19 mouse cellular contexts compared by ENCODE assay signal in genomic region chr2:35230215-35230614, GRCm38 (mm10). TPM values are rescaled to one million over a fixed set of nuclear protein-coding genes. Genes with fewer than 3 reads are reported as not detected.
DNase-seq lines count a peak whose midpoint lies in the region; ATAC-seq and TF ChIP-seq lines count a peak whose summit lies in the region.
"Had no signal": no experiment of that assay in that cellular context is flagged by ENCODE, and none has a peak within 500 bp of the region (broad histone marks: within the 10 kb centered on the region; RNA-seq: fewer than 3 reads in every experiment).

No protein-coding gene starts in this region.

- peak overlapping the region; percentile 30; the same call in 1 of the 2 replicates for H3K27ac ChIP-seq in hindbrain, embryonic 10.5 days
- H3K27ac ChIP-seq in hindbrain, embryonic 13.5 days: no peak overlapping the region
- H3K27ac ChIP-seq in embryonic facial prominence, embryonic 12.5 days: peak overlapping the region; percentile 69
- no peak overlapping the region for H3K27ac ChIP-seq in limb, embryonic 14.5 days (replicated peaks; ENCODE audit: low read depth, low read length)
- H3K27ac ChIP-seq in intestine, embryonic 15.5 days: no peak overlapping the region
- no peak overlapping the region for H3K27ac ChIP-seq in hindbrain, embryonic 12.5 days
- H3K27ac ChIP-seq: hindbrain, embryonic 15.5 days had no signal

- no peak overlapping the region for H3K4me3 ChIP-seq in hindbrain, embryonic 10.5 days
- H3K4me3 ChIP-seq in hindbrain, embryonic 13.5 days: no peak overlapping the region
- no peak overlapping the region for H3K4me3 ChIP-seq in embryonic facial prominence, embryonic 12.5 days
- H3K4me3 ChIP-seq in limb, embryonic 14.5 days (replicated peaks; ENCODE audit: low read length): no peak overlapping the region
- H3K4me3 ChIP-seq in intestine, embryonic 15.5 days (replicated peaks): no peak overlapping the region
- no peak overlapping the region for H3K4me3 ChIP-seq in hindbrain, embryonic 12.5 days
- H3K4me3 ChIP-seq: hindbrain, embryonic 15.5 days had no signal

- no peak overlapping the region for H3K9ac ChIP-seq in hindbrain, embryonic 13.5 days
- no peak overlapping the region for H3K9ac ChIP-seq in embryonic facial prominence, embryonic 12.5 days
- H3K9ac ChIP-seq in limb, embryonic 14.5 days (ENCODE audit: low read depth, low read length, severe bottlenecking): no peak overlapping the region
- no peak overlapping the region for H3K9ac ChIP-seq in intestine, embryonic 15.5 days
- no peak overlapping the region for H3K9ac ChIP-seq in hindbrain, embryonic 12.5 days
- H3K9ac ChIP-seq: forebrain, postnatal 0 days; hindbrain, embryonic 15.5 days; liver, postnatal 0 days had no signal

- no peaks in the 10 kb centered on the region for H3K9me3 ChIP-seq in hindbrain, embryonic 10.5 days
- H3K9me3 ChIP-seq in hindbrain, embryonic 13.5 days: no peaks in the 10 kb centered on the region
- no peaks in the 10 kb centered on the region for H3K9me3 ChIP-seq in embryonic facial prominence, embryonic 12.5 days
- H3K9me3 ChIP-seq in limb, embryonic 14.5 days (ENCODE audit: control insufficient read depth, low read length): no peaks in the 10 kb centered on the region
- H3K9me3 ChIP-seq in intestine, embryonic 15.5 days: no peaks in the 10 kb centered on the region
- no peaks in the 10 kb centered on the region for H3K9me3 ChIP-seq in hindbrain, embryonic 12.5 days (replicated peaks)
- H3K9me3 ChIP-seq: G1E; hindbrain, embryonic 15.5 days had no signal

- no peak for DNase-seq in hindbrain, embryonic 10.5 days (ENCODE audit: low spot score)
- peak; percentile 97 for DNase-seq in 3T3-L1 (ENCODE audit: low read depth, low spot score)
- peak; percentile 52 for DNase-seq in limb, embryonic 14.5 days (ENCODE audit: low spot score)
- DNase-seq: cerebellum, postnatal 10 days; forebrain, postnatal 0 days; heart, adult 18-20 months; kidney, adult 11 months; kidney, postnatal 4 days; layer of hippocampus, postnatal 36 days; liver, postnatal 0 days; midbrain, embryonic 14.5 days; thymus, postnatal 4 days had no signal

- no peak for ATAC-seq in hindbrain, embryonic 13.5 days (ENCODE audit: low FRiP score)
- peak; percentile 45 for ATAC-seq in embryonic facial prominence, embryonic 12.5 days (ENCODE audit: insufficient number of reproducible peaks, insufficient read depth, low FRiP score, low TSS enrichment)
- ATAC-seq in limb, embryonic 14.5 days (ENCODE audit: low FRiP score, low read depth): no peak
- ATAC-seq in CD4-positive, CD25-positive, alpha-beta regulatory T cell, adult 4 months: no peak
- ATAC-seq in intestine, embryonic 15.5 days: no peak
- no peak for ATAC-seq in hindbrain, embryonic 12.5 days (ENCODE audit: low FRiP score)
- ATAC-seq: forebrain, postnatal 0 days; liver, postnatal 0 days had no signal

- peaks cover 37% of the 10 kb centered on the region for H3K4me1 ChIP-seq in hindbrain, embryonic 10.5 days (replicated peaks)
- H3K4me1 ChIP-seq in hindbrain, embryonic 13.5 days (replicated peaks): peaks cover 22% of the 10 kb centered on the region
- peaks cover 26% of the 10 kb centered on the region for H3K4me1 ChIP-seq in embryonic facial prominence, embryonic 12.5 days
- peaks cover 11% of the 10 kb centered on the region for H3K4me1 ChIP-seq in limb, embryonic 14.5 days (ENCODE audit: control insufficient read depth, insufficient read depth, low read length)
- no peaks in the 10 kb centered on the region for H3K4me1 ChIP-seq in intestine, embryonic 15.5 days (replicated peaks)
- peaks cover 8% of the 10 kb centered on the region for H3K4me1 ChIP-seq in hindbrain, embryonic 12.5 days

- TF ChIP-seq POLR2A in limb, embryonic 14.5 days (IDR thresholded peaks at IDR 0.05; ENCODE audit: borderline replicate concordance, extremely low read depth, insufficient read depth, insufficient read length): no peak

- no peaks in the 10 kb centered on the region for H3K36me3 ChIP-seq in hindbrain, embryonic 10.5 days
- no peaks in the 10 kb centered on the region for H3K36me3 ChIP-seq in hindbrain, embryonic 13.5 days
- no peaks in the 10 kb centered on the region for H3K36me3 ChIP-seq in embryonic facial prominence, embryonic 12.5 days
- H3K36me3 ChIP-seq in limb, embryonic 14.5 days (ENCODE audit: control insufficient read depth, insufficient read depth, low read length): no peaks in the 10 kb centered on the region
- no peaks in the 10 kb centered on the region for H3K36me3 ChIP-seq in intestine, embryonic 15.5 days
- no peaks in the 10 kb centered on the region for H3K36me3 ChIP-seq in hindbrain, embryonic 12.5 days
- H3K36me3 ChIP-seq: G1E; hindbrain, embryonic 15.5 days had no signal

- 38% methylated on average over 8 of the region's 8 CpGs for WGBS in hindbrain, embryonic 10.5 days
- 33% methylated on average over 8 of the region's 8 CpGs for WGBS in hindbrain, embryonic 13.5 days
- WGBS in embryonic facial prominence, embryonic 12.5 days: 16% methylated on average over 8 of the region's 8 CpGs
- WGBS in limb, embryonic 14.5 days: 8% methylated on average over 8 of the region's 8 CpGs
- 21% methylated on average over 8 of the region's 8 CpGs for WGBS in intestine, embryonic 15.5 days
- 37% methylated on average over 8 of the region's 8 CpGs for WGBS in hindbrain, embryonic 12.5 days

- no peak overlapping the region for H3K4me2 ChIP-seq in hindbrain, embryonic 13.5 days
- peak overlapping the region; percentile 35 for H3K4me2 ChIP-seq in embryonic facial prominence, embryonic 12.5 days (replicated peaks)
- H3K4me2 ChIP-seq in limb, embryonic 14.5 days (replicated peaks; ENCODE audit: low read depth, low read length, severe bottlenecking): peak overlapping the region; percentile 9; the same call in 1 of the 2 replicates
- H3K4me2 ChIP-seq in intestine, embryonic 15.5 days (replicated peaks): no peak overlapping the region
- no peak overlapping the region for H3K4me2 ChIP-seq in hindbrain, embryonic 12.5 days (replicated peaks)
- H3K4me2 ChIP-seq: hindbrain, embryonic 15.5 days had no signal

- no peaks in the 10 kb centered on the region for H3K27me3 ChIP-seq in hindbrain, embryonic 10.5 days (ENCODE audit: insufficient read depth, poor library complexity, severe bottlenecking)
- no peaks in the 10 kb centered on the region for H3K27me3 ChIP-seq in hindbrain, embryonic 13.5 days
- H3K27me3 ChIP-seq in embryonic facial prominence, embryonic 12.5 days: no peaks in the 10 kb centered on the region
- H3K27me3 ChIP-seq in limb, embryonic 14.5 days (ENCODE audit: control insufficient read depth, insufficient read depth, low read length): no peaks in the 10 kb centered on the region
- no peaks in the 10 kb centered on the region for H3K27me3 ChIP-seq in intestine, embryonic 15.5 days (replicated peaks)
- H3K27me3 ChIP-seq in hindbrain, embryonic 12.5 days: no peaks in the 10 kb centered on the region; the same call in 1 of the 2 replicates
- H3K27me3 ChIP-seq: hindbrain, embryonic 15.5 days had no signal

RNA-seq across cellular contexts. Expression of gene Gsn, which starts 26.0 kb away (rescaled TPM):
- polyA plus RNA-seq in hindbrain, embryonic 10.5 days (2016; fragmentation: Nextera tagmentation; extraction: Ambion mirVana): 20.4 and 33.7 TPM in 2 replicates
- polyA plus RNA-seq in hindbrain, embryonic 13.5 days (2015; fragmentation: Nextera tagmentation; extraction: Ambion mirVana): 27.4 and 28.2 TPM in 2 replicates
- 130 and 133 TPM in 2 replicates for polyA plus RNA-seq in embryonic facial prominence, embryonic 12.5 days (2016; fragmentation: Nextera tagmentation; extraction: Ambion mirVana)
- 160 and 163 TPM in 2 replicates for polyA plus RNA-seq in limb, embryonic 14.5 days (2012; rRNA removed)
- 196 and 214 TPM in 2 replicates for polyA plus RNA-seq in limb, embryonic 14.5 days (2014; fragmentation: Nextera tagmentation; extraction: Ambion mirVana)
- 10 to 100 TPM; 27.3 to 33.1 TPM for polyA plus RNA-seq in CD4-positive, CD25-positive, alpha-beta regulatory T cell, adult 4 months (2017; shearing (Covaris generic))
- polyA plus RNA-seq in intestine, embryonic 15.5 days (2015; fragmentation: Nextera tagmentation; extraction: Ambion mirVana): 167 and 170 TPM in 2 replicates
- polyA plus RNA-seq in hindbrain, embryonic 12.5 days (2016; fragmentation: Nextera tagmentation; extraction: Ambion mirVana): 72.4 and 80.2 TPM in 2 replicates

RNA-seq across cellular contexts. Expression of gene Rab14, which starts 29.3 kb away (rescaled TPM):
- polyA plus RNA-seq in hindbrain, embryonic 10.5 days (2016; fragmentation: Nextera tagmentation; extraction: Ambion mirVana): 254 and 286 TPM in 2 replicates
- polyA plus RNA-seq in hindbrain, embryonic 13.5 days (2015; fragmentation: Nextera tagmentation; extraction: Ambion mirVana): 462 and 482 TPM in 2 replicates
- polyA plus RNA-seq in embryonic facial prominence, embryonic 12.5 days (2016; fragmentation: Nextera tagmentation; extraction: Ambion mirVana): 317 and 329 TPM in 2 replicates
- 127 and 130 TPM in 2 replicates for polyA plus RNA-seq in limb, embryonic 14.5 days (2012; rRNA removed)
- polyA plus RNA-seq in limb, embryonic 14.5 days (2014; fragmentation: Nextera tagmentation; extraction: Ambion mirVana): 276 and 298 TPM in 2 replicates
- polyA plus RNA-seq in CD4-positive, CD25-positive, alpha-beta regulatory T cell, adult 4 months (2017; shearing (Covaris generic)): 100 to 1,000 TPM in 1 of 2 experiments, 10 to 100 TPM in 1; 86.1 to 124 TPM
- 292 and 338 TPM in 2 replicates for polyA plus RNA-seq in intestine, embryonic 15.5 days (2015; fragmentation: Nextera tagmentation; extraction: Ambion mirVana)
- 380 and 390 TPM in 2 replicates for polyA plus RNA-seq in hindbrain, embryonic 12.5 days (2016; fragmentation: Nextera tagmentation; extraction: Ambion mirVana)

Comparison
In these comparisons a context has a peak if more than half of its experiments do, and no peak if none do; other contexts are left out.
1. H3K27ac ChIP-seq: peak in hindbrain, embryonic 10.5 days (single experiment) and embryonic facial prominence, embryonic 12.5 days (single experiment); none in hindbrain, embryonic 13.5 days (single experiment), limb, embryonic 14.5 days (single experiment), intestine, embryonic 15.5 days (single experiment) and hindbrain, embryonic 12.5 days (single experiment).
2. H3K4me2 ChIP-seq: peak in embryonic facial prominence, embryonic 12.5 days (single experiment) and limb, embryonic 14.5 days (single experiment); none in hindbrain, embryonic 13.5 days (single experiment), intestine, embryonic 15.5 days (single experiment) and hindbrain, embryonic 12.5 days (single experiment).